Mouse (Mus musculus) embryonic facial prominence, embryonic 14.5 days (tissue): ENCODE data around the gene Ppp2r1b. TPM values are rescaled to one million over a fixed set of nuclear protein-coding genes. Genes with fewer than 3 reads are reported as not detected.
A peak's percentile ranks its signal among the peaks of the same experiment; 100 is the strongest.

ENCODE experiments used
- ATAC-seq: fragments of 200-750 bp; cut with Nextera tagmentation; 2 replicates; pipeline ENCODE4 v1.8.0; 2017; ENCODE audit warnings: low read depth, moderate number of reproducible peaks, moderate TSS enrichment
- DNase-seq: peaks from one replicate; pipeline ENCODE4 v3.0.0-alpha.2; 2015; ENCODE audit warnings: low spot score
- H3K27ac ChIP-seq: fragments of 300-500 bp; sonication (generic); replicated peaks from 2 replicates; pipeline ENCODE4 v1.5.1; 2014; ENCODE audit warnings: low read depth, mild to moderate bottlenecking, low read length, moderate library complexity
- H3K27me3 ChIP-seq: fragments of 300-500 bp; sonication (generic); replicated peaks from 2 replicates; pipeline ENCODE4 v1.6.1; 2014; ENCODE audit warnings: low read length; ENCODE audit not compliant: control insufficient read depth, insufficient read depth
- H3K36me3 ChIP-seq: fragments of 300-500 bp; sonication (generic); 2 replicates; pipeline ENCODE4 v1.6.1; 2014; ENCODE audit warnings: low read length, mixed read lengths; ENCODE audit not compliant: control insufficient read depth, insufficient read depth
- H3K4me1 ChIP-seq: fragments of 300-500 bp; sonication (generic); 2 replicates; pipeline ENCODE4 v1.6.1; 2014; ENCODE audit warnings: antibody characterized with exemption, low read length; ENCODE audit not compliant: control insufficient read depth, insufficient read depth
- H3K4me2 ChIP-seq: fragments of 300-500 bp; sonication (generic); 2 replicates; pipeline ENCODE4 v1.6.1; 2014; ENCODE audit warnings: low read depth, mild to moderate bottlenecking, low read length, moderate library complexity, mixed read lengths
- H3K4me3 ChIP-seq: fragments of 300-500 bp; sonication (generic); 2 replicates; pipeline ENCODE4 v1.5.1; 2014; ENCODE audit warnings: low read depth, mild to moderate bottlenecking, low read length
- H3K9ac ChIP-seq: fragments of 300-500 bp; sonication (generic); 2 replicates; pipeline ENCODE4 v1.6.1; 2014; ENCODE audit warnings: low read depth, mild to moderate bottlenecking, low read length, moderate library complexity, mixed read lengths
- H3K9me3 ChIP-seq: fragments of 300-500 bp; sonication (generic); 2 replicates; pipeline ENCODE4 v1.6.1; 2016; ENCODE audit warnings: low read length; ENCODE audit not compliant: control insufficient read depth
- WGBS: fragments of 180-500 bp; shearing (Covaris S2); extraction: QIAGEN DNeasy Blood & Tissue Kit; methylation state at CpG from one replicate; pipeline ENCODE4 v1.1.7; 2014; 5-methylcytosine and 5-hydroxymethylcytosine counted together
- polyA plus RNA-seq: library from polyadenylated mRNA; unstranded; fragments of >200 nt; fragmentation: Nextera tagmentation; extraction: Ambion mirVana; gene quantifications from 2 replicates; pipeline ENCODE4 v1.2.1, GENCODE M21; 2014

Gene Ppp2r1b
- polyA plus RNA-seq, result 55.7 and 60.0 TPM in 2 replicates

GRCm38 (mm10) chr9:50845081-50845480, at the start of gene Ppp2r1b:
TSS of gene Ppp2r1b (plus strand) at chr9:50845301.
- Histone ChIP-seq H3K4me3 (no peak within 1 kb of the TSS), H3K4me2 (no peak within 1 kb of the TSS), H3K9ac (no peak within 1 kb of the TSS), H3K36me3 (peaks cover 27% of the 10 kb centered on the region), H3K4me1 (peaks cover 5% of the 10 kb centered on the region), H3K27me3 (no peaks in the 10 kb centered on the region), H3K27ac (no peak within 1 kb of the TSS), H3K9me3 (no peaks in the 10 kb centered on the region)
- DNase-seq (no peak), ATAC-seq (no peak)
- 87% methylated on average over 3 of the region's 3 CpGs for WGBS

- Histone ChIP-seq H3K27ac (no peak overlapping the region), H3K4me2 (no peak overlapping the region), H3K27me3 (no peaks in the 10 kb centered on the region), H3K9ac (no peak overlapping the region), H3K9me3 (no peaks in the 10 kb centered on the region), H3K4me1 (no peaks in the 10 kb centered on the region), H3K36me3 (peaks cover 73% of the 10 kb centered on the region), H3K4me3 (no peak overlapping the region)
- DNase-seq, result no peak
- 89% methylated on average over 8 of the region's 8 CpGs for WGBS
- ATAC-seq, result no peak
Observed at GRCm38 (mm10) chr9:50796776-50797175, 48.3 kb upstream of the Ppp2r1b start.

- Histone ChIP-seq H3K4me1 (no peaks in the 10 kb centered on the region), H3K27me3 (no peaks in the 10 kb centered on the region), H3K9ac (no peak overlapping the region), H3K36me3 (peaks cover 73% of the 10 kb centered on the region), H3K27ac (no peak overlapping the region), H3K9me3 (no peaks in the 10 kb centered on the region), H3K4me2 (no peak overlapping the region), H3K4me3 (no peak overlapping the region)
- DNase-seq (no peak), ATAC-seq (no peak)
- 92% methylated on average over 7 of the region's 7 CpGs for WGBS
Observed at GRCm38 (mm10) chr9:50797641-50798040, 47.5 kb upstream of the Ppp2r1b start.

GRCm38 (mm10) chr9:50798368-50798767, 46.7 kb upstream of the Ppp2r1b start:
- Histone ChIP-seq H3K36me3 (peaks cover 74% of the 10 kb centered on the region), H3K4me3 (no peak overlapping the region), H3K27ac (no peak overlapping the region), H3K27me3 (no peaks in the 10 kb centered on the region), H3K4me1 (no peaks in the 10 kb centered on the region), H3K9me3 (no peaks in the 10 kb centered on the region), H3K9ac (no peak overlapping the region), H3K4me2 (no peak overlapping the region)
- ATAC-seq (no peak), DNase-seq (no peak)
- 80% methylated on average over 5 of the region's 5 CpGs for WGBS

- Histone ChIP-seq H3K9me3 (no peaks in the 10 kb centered on the region), H3K4me1 (no peaks in the 10 kb centered on the region), H3K27me3 (no peaks in the 10 kb centered on the region), H3K4me2 (no peak overlapping the region), H3K36me3 (peaks cover 80% of the 10 kb centered on the region), H3K4me3 (no peak overlapping the region), H3K27ac (no peak overlapping the region), H3K9ac (no peak overlapping the region)
- WGBS, result 64% methylated on average over 2 of the region's 2 CpGs
- ATAC-seq, result no peak
- peak; percentile 63 for DNase-seq
Observed at GRCm38 (mm10) chr9:50800985-50801384, 44.1 kb upstream of the Ppp2r1b start.

- Histone ChIP-seq H3K4me2 (no peak overlapping the region), H3K27ac (no peak overlapping the region), H3K9me3 (no peaks in the 10 kb centered on the region), H3K36me3 (peaks cover 86% of the 10 kb centered on the region), H3K9ac (no peak overlapping the region), H3K4me1 (no peaks in the 10 kb centered on the region), H3K4me3 (no peak overlapping the region), H3K27me3 (no peaks in the 10 kb centered on the region)
- ATAC-seq, result no peak
- DNase-seq, result no peak
- 95% methylated on average over 7 of the region's 7 CpGs for WGBS
Observed at GRCm38 (mm10) chr9:50803055-50803671, 41.9 kb upstream of the Ppp2r1b start.

GRCm38 (mm10) chr9:50808471-50808870, 36.6 kb upstream of the Ppp2r1b start:
- no peaks in the 10 kb centered on the region for H3K4me1 ChIP-seq
- DNase-seq (no peak), ATAC-seq (no peak)
- H3K4me2 ChIP-seq, result no peak overlapping the region
- H3K9me3 ChIP-seq, result no peaks in the 10 kb centered on the region
- no peak overlapping the region for H3K4me3 ChIP-seq
- H3K36me3 ChIP-seq, result peaks cover 72% of the 10 kb centered on the region
- H3K27ac ChIP-seq, result no peak overlapping the region
- no peak overlapping the region for H3K9ac ChIP-seq
- H3K27me3 ChIP-seq, result no peaks in the 10 kb centered on the region
- WGBS, result 78% methylated on average over 6 of the region's 6 CpGs

- Histone ChIP-seq H3K4me1 (no peaks in the 10 kb centered on the region), H3K36me3 (peaks cover 72% of the 10 kb centered on the region), H3K4me2 (no peak overlapping the region), H3K27ac (no peak overlapping the region), H3K4me3 (no peak overlapping the region), H3K9me3 (no peaks in the 10 kb centered on the region), H3K27me3 (no peaks in the 10 kb centered on the region), H3K9ac (no peak overlapping the region)
- 92% methylated on average over 13 of the region's 13 CpGs for WGBS
- DNase-seq (no peak), ATAC-seq (no peak)
Observed at GRCm38 (mm10) chr9:50809146-50809545, 36.0 kb upstream of the Ppp2r1b start.

- no peaks in the 10 kb centered on the region for H3K27me3 ChIP-seq
- WGBS, result 93% methylated on average over 7 of the region's 7 CpGs
- no peak overlapping the region for H3K27ac ChIP-seq
- H3K4me3 ChIP-seq, result no peak overlapping the region
- ATAC-seq (no peak), DNase-seq (no peak)
- H3K4me2 ChIP-seq, result no peak overlapping the region
- no peak overlapping the region for H3K9ac ChIP-seq
- no peaks in the 10 kb centered on the region for H3K4me1 ChIP-seq
- H3K36me3 ChIP-seq, result peaks cover 61% of the 10 kb centered on the region
- H3K9me3 ChIP-seq, result no peaks in the 10 kb centered on the region
Observed at GRCm38 (mm10) chr9:50811187-50811586, 33.9 kb upstream of the Ppp2r1b start.
